Mouse (Mus musculus): ENCODE measurements around the gene Snx18. TPM values are rescaled to one million over a fixed set of nuclear protein-coding genes. Genes with fewer than 3 reads are reported as not detected.

Snx18 gene
- total RNA-seq, 2 experiments from 2014 or later: 22.6 to 22.8 TPM

DNA sequence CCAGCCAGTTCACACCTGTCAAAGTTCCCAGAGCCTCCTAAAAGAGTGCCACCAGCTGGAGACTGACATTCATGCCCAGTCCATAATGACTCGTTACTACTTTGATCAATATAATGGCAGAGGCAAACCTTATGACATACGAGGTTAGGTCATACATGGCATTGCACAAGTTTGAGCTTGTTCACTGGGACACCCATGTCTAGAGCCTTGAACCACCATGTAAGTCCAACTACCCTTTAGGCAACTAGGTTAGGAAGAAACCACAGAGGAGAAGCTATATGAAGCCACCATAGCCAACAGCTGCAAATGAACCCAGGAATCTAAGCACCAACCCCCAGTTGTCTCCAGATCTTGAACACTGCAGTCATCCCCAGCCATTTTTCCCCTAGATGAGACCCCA is 45.0 kb downstream of the Snx18 start:
- no peak for DNase-seq (ENCODE audit: extremely low spot score in 1 of 2, low spot score in 2 of 2)
- no peak for TF ChIP-seq CTCF (IDR thresholded peaks at IDR 0.05)
- H3K27ac ChIP-seq: no peak overlapping the region
- no peak overlapping the region for H3K4me3 ChIP-seq
- intact Hi-C loops (cut with DNase I): no loop called here

DNA sequence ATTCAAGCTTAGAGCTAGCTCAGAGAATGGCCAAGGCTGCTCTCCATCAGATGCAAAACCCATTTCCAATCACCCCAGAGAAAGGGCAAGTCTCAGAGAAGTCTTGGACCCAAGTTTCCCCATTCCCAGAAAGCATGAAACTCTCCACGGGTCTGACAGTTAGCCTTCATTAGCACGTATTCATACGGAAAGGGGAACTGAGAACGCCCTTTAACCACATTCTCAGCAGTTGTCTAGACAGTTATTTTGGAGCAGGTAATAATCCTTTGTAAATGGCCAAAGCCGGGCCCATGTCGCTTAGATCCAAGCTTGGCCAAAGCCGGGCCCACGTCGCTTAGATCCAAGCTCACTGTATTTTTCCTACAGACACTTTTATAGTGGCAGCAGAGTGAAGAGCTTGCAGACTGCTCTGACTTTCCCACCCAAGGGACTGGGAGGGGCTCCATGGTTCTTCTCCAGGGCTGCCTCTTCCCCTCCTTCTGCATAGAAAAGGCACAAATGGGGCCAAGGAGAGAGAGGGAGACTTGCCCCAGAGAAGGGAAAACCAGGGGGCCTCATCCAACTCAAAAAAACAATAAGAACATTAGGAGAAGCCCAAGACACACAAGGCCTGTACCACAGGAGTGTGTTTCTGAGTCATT is 46.2 kb downstream of the Snx18 start:
- no peak for DNase-seq (ENCODE audit: extremely low spot score in 1 of 2, low spot score in 2 of 2)
- intact Hi-C loops (cut with DNase I): no loop called here
- Histone ChIP-seq H3K27ac (no peak overlapping the region), H3K4me3 (no peak overlapping the region)
- no peak for TF ChIP-seq CTCF (IDR thresholded peaks at IDR 0.05)

DNA sequence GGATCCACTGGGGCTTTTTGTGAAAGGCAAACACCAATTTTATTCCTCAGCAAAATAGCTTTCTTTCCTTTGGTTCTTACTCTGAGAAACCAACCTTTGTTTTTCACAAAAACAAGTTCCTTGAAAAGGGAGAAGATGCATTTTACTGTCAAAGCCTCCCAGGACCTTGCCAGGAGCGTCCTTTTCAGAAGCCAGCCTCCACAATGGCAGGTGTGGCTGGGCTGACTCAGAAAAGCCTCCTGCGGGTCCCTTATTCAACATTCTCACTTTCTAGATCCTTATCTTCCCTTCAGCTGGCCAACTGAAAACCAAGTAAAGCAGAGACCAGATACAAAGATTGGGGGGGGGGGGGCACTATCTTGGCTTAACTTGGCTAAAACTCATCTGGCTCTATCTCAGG is 48.8 kb downstream of the Snx18 start:
- TF ChIP-seq CTCF (IDR thresholded peaks at IDR 0.05): no peak
- DNase-seq (ENCODE audit: extremely low spot score in 1 of 2, low spot score in 2 of 2): no peak
- intact Hi-C loops (cut with DNase I): no loop called here
- H3K4me3 ChIP-seq: no peak overlapping the region
- H3K27ac ChIP-seq: no peak overlapping the region

DNA sequence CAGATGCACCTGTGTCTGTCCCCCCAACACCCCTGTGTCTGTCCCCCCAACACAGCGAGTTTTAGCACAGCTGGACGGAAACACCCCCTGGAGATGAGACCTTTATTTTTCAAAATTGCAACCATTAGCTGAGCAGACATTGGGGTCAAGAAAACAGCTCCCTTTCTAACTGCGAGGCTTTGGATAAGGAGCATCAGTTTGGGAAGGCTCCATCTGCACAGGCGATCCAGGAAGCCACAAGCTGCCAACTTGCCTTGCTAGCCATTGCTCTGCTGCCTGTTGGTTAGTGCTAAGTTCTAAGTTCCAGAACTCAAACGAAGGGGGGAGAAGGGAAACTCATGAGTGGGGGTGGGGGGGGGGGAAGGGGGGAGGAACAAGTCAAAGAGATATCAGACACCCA is 51.4 kb downstream of the Snx18 start:
- H3K4me3 ChIP-seq: no peak overlapping the region
- intact Hi-C loops (cut with DNase I): no loop called here
- TF ChIP-seq CTCF (IDR thresholded peaks at IDR 0.05): no peak
- no peak for DNase-seq (ENCODE audit: extremely low spot score in 1 of 2, low spot score in 2 of 2)
- H3K27ac ChIP-seq: no peak overlapping the region

DNA sequence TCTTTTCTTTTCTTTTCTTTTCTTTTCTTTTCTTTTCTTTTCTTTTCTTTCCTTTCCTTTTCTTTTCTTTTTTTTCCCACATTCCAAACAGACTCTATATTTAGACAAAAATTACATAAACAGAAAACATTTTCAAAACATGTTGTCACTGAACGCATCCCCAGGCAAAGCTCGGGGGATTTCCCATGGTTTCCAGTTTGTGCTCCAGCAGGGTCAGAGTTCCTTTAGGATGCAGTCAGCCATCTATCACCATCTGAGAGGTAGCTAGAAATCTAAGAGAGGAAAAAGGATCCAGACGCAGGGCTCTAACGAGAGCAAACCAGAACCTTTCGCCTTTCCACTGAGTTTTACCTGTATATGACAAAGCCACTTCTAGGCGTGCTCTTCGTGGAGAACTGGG is 52.0 kb downstream of the Snx18 start:
- no peak overlapping the region for H3K27ac ChIP-seq
- no peak for TF ChIP-seq CTCF (IDR thresholded peaks at IDR 0.05)
- intact Hi-C loops (cut with DNase I): no loop called here
- H3K4me3 ChIP-seq: no peak overlapping the region
- no peak for DNase-seq (ENCODE audit: extremely low spot score in 1 of 2, low spot score in 2 of 2)

DNA sequence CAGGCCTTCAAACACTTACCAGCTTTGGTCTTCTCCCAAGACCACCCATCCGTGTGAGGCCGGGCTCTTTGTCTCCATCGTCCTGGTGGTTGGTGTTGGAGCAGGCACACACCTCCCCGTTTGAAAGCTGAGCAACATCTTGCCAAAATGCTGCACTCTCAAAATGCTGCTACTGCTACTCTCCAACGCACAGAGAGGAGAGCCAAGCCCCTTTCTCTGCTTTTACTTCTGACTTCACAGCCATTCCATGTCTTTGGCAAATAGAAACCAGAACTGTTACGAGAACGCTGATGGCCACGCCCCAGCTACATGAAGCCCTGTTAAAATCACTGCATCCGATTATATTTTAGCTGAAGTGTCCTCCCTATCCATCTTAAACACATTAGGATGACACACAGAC is 58.7 kb downstream of the Snx18 start:
- no peak for TF ChIP-seq CTCF (IDR thresholded peaks at IDR 0.05)
- intact Hi-C loops (cut with DNase I): no loop called here
- H3K27ac ChIP-seq: no peak overlapping the region
- H3K4me3 ChIP-seq: no peak overlapping the region
- no peak for DNase-seq (ENCODE audit: extremely low spot score in 1 of 2, low spot score in 2 of 2)

DNA sequence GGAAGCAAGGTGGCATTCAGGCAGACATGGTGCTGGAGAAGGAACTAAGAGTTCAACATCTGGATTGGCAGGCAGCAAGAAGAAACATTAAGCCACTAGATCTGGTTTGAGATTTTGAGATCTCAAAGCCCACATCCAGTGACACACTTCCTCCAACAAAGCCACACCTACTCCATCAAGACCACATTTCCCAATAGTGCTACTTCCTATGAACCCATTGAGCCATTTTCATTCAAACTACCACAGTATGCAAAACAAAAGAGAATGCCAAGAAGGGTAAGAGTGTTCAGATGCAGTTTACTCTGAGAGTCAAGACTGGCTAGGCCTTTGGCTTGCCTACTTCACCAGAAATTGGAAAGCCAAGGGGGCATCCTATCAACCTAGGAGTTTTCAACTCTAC is 61.8 kb downstream of the Snx18 start:
- no peak overlapping the region for H3K4me3 ChIP-seq
- intact Hi-C loops (cut with DNase I): no loop called here
- no peak for DNase-seq (ENCODE audit: extremely low spot score in 1 of 2, low spot score in 2 of 2)
- TF ChIP-seq CTCF (IDR thresholded peaks at IDR 0.05): no peak
- H3K27ac ChIP-seq: no peak overlapping the region

DNA sequence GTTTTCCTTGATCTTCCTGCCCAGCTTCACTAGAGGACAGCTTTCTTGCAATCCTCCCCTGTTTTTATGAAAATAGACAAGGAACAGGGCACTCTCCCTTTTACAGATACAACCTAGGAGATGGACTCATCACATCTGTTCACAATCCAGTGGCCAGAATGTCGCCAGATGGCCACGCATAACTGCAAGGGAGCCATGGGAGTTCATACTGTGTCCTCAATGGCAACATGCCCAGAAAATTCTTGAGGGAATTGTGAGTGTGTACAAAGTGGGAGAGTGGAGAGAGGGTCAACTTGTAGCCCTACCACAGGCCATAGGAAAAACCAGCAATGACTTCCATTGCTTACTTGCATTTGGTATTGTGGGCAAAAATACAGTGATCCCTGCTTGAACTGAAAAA is 63.1 kb downstream of the Snx18 start:
- no peak overlapping the region for H3K27ac ChIP-seq
- no peak overlapping the region for H3K4me3 ChIP-seq
- no peak for TF ChIP-seq CTCF (IDR thresholded peaks at IDR 0.05)
- intact Hi-C loops (cut with DNase I): no loop called here
- no peak for DNase-seq (ENCODE audit: extremely low spot score in 1 of 2, low spot score in 2 of 2)

DNA sequence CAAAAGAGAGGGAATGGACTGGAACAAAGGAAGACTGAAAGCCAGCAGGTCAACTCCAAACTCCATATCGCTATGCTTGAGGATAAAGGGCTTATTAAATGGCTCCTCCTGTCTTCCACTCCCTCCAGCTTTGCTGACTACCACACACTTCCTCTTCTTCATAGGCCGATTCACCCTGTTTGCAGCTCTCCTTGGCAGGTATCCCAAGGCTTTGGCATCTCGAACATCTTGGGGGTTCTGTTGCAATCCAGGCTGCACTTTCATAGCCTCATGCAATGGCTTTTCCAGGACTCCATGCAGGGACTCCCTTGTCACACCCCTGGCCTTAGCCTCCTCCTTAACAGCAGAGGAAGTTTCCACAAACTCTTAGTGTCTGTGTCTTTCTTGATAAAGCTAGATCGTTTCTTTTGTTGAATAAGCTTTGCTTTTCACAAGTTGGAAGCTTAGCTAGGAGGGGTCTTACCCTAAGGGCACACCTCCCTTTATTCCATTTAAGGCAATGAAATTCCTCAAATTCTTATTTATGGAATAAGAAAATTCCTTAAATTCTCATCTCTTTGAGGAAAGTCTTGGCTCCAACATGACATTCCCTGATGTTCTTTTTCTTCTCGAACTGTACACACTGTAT is 64.6 kb downstream of the Snx18 start:
- no peak for DNase-seq (ENCODE audit: extremely low spot score in 1 of 2, low spot score in 2 of 2)
- TF ChIP-seq CTCF (IDR thresholded peaks at IDR 0.05): no peak
- intact Hi-C loops (cut with DNase I): no loop called here
- Histone ChIP-seq H3K4me3 (no peak overlapping the region), H3K27ac (no peak overlapping the region)

DNA sequence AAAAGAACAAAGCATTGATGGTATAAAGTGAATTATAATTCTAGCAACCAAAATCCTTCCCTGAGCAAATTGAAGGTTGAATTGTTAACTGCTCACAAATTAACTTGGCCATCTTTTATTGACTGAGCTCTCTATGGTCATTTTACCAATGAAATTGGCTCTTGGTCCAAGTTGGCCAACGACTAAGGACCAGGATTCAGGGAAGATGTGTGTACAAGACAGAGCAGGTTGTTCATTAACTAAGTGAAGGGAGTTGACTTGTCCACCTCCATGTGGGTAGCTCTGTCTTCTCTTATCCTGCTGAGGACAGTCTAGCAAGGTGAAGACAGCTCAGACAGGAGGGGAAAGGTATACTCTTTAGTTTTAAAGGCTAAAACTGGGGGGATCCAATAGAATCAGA is 66.0 kb downstream of the Snx18 start:
- no peak for TF ChIP-seq CTCF (IDR thresholded peaks at IDR 0.05)

DNA sequence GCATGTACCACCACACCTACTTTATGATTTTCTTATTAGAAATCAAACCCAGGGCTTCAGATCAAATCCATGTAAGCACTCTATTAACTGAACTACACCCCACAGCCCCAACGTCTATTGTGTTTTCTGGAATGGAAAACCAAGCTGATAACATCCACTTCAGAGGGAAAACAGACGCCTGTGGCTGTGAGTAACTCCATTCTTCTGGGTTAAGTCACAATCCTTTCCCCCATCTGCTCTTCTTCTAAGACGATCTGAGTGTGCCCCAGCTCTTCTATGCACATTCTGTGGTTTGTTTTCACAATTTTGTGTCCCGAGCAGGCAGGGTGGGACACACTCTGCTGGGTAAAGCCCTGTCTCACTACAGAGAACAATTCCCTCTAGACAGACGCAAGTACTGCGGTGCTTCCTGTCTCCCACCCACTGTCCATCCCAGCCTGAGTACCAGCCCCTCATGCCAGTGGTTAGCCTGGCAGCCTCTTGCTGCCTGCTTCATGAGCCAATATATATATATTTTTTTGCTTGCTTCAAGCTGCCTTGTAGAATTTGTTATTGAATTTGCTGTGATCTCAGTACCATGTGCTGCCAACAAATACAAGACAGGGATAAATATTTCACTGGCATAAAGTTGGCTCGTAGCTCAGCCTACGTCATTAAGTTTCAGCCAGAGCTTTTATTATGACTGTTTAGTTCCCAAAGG is 67.3 kb downstream of the Snx18 start:
- TF ChIP-seq CTCF (IDR thresholded peaks at IDR 0.05): no peak
- DNase-seq (ENCODE audit: extremely low spot score in 1 of 2, low spot score in 2 of 2): no peak
- Histone ChIP-seq H3K4me3 (no peak overlapping the region), H3K27ac (no peak overlapping the region)
- intact Hi-C loops (cut with DNase I): no loop called here

More for the DNA sequence above, 66.0 kb downstream of the Snx18 start:
- intact Hi-C loops (cut with DNase I): no loop called here
- no peak for DNase-seq (ENCODE audit: extremely low spot score in 1 of 2, low spot score in 2 of 2)
- Histone ChIP-seq H3K27ac (no peak overlapping the region), H3K4me3 (no peak overlapping the region)

DNA sequence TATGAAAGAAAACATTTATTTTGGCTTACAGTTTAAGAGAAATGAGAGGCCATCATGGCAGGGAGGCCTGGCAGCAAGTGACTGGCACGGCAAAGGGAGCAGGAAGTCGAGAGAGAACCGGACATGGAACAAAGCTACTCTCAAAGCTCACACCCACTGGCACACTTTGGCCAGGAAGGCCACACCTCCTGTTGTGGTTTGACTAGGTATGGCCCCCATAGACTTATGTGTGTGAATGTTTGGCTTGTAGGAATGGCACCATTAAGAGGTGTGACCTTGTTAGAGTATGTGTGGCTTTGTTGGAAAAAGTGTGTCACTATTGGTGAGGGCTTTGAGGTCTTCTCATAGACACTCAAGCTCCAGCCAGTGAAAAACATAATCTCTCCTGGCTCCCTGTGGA is 69.3 kb downstream of the Snx18 start:
- intact Hi-C loops (cut with DNase I): no loop called here
- H3K27ac ChIP-seq: no peak overlapping the region
- no peak for TF ChIP-seq CTCF (IDR thresholded peaks at IDR 0.05)
- no peak overlapping the region for H3K4me3 ChIP-seq
- DNase-seq (ENCODE audit: extremely low spot score in 1 of 2, low spot score in 2 of 2): no peak
